Mouse (Mus musculus): Measurements from ENCODE around the gene Suclg2.

GRCm38 (mm10) chr6:95766566-95766965 lies 48.0 kb upstream of the Suclg2 start:
- TF ChIP-seq CTCF (IDR thresholded peaks at IDR 0.05; ENCODE audit: low read depth, low read length) = no peak
- no peak for TF ChIP-seq EP300 (IDR thresholded peaks at IDR 0.05; ENCODE audit: insufficient read depth, low read depth, low read length)
- TF ChIP-seq POLR2A (IDR thresholded peaks at IDR 0.05; ENCODE audit: insufficient read depth, low read length) = no peak

Data from ES-Bruce4 (cell line).